Mouse (Mus musculus) forebrain, embryonic 13.5 days (tissue): ENCODE results near the gene Car3. TPM values are rescaled to one million over a fixed set of nuclear protein-coding genes. Genes with fewer than 3 reads are reported as not detected.

Source experiments
- polyA plus RNA-seq: library from polyadenylated mRNA; unstranded; fragments of >200 nt; fragmentation: Nextera tagmentation; extraction: Ambion mirVana; gene quantifications from 2 replicates; pipeline ENCODE4 v1.2.1, GENCODE M21; 2015

Gene Car3
- polyA plus RNA-seq, 1 experiment from 2014 or later: 1.6 TPM

Other genes starting within 250 kb of the Car3 start
- 0.58 and 0.77 TPM in 2 replicates for gene Car13, start 221.8 kb upstream of the Car3 start, polyA plus RNA-seq
- not detected in 2 replicates for gene Car1, start 55.1 kb upstream of the Car3 start, polyA plus RNA-seq
- gene Car2, start 22.8 kb downstream of the Car3 start, polyA plus RNA-seq: 24.2 and 27.6 TPM in 2 replicates